Comparison of ENCODE assay signal across 11 mouse cellular contexts in the genomic region with DNA sequence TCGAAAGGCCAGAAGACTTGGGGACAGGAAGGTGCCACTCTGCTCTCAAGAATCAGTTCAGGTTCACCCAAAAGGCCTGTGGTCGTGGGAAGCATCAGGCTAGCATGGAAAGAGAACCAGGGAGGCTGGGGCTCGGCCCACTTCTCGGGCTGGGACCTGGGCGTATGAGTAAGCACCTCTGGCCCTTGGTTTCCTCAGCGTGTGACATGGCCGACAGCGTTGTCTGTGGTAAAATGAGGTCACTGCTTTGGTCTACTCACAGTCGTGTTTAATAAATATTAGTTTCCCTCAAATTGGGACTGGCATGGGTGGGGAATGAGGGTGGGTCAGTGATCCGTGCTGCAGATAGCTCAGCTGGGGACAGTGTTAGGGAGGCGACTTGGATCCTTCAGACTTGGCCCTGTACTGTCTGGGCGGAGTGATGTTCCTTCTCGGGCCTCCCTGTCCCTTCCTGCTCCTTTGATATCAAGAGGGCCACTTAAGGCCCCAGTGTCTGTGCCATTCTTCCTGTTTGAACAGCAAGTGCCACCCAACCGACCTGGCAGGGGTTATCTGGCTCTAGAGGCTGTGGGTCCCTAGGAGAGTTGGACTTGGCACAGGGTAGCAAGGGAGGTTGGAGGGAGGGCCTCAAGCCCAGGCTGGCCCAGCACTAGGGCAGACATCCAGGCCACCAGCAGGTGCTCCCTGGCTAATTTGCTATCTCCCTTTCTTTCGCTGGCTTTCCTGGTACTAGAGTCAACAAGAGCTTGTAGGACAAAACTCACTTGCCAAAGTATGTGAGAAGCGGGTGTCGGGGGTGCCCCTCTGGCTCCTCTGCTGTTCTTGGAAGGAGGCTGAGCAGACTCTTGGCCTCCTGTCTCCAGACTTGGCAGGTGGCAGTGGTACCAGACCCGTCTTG. TPM values are rescaled to one million over a fixed set of nuclear protein-coding genes. Genes with fewer than 3 reads are reported as not detected.
DNase-seq lines count a peak whose midpoint lies in the region; ATAC-seq and TF ChIP-seq lines count a peak whose summit lies in the region.
"Had no signal": no experiment of that assay in that cellular context is flagged by ENCODE, and none has a peak within 500 bp of the region (broad histone marks: within the 10 kb centered on the region; RNA-seq: fewer than 3 reads in every experiment).

No protein-coding gene starts in this region.

- intact Hi-C loops in gastrocnemius, adult 2 months (cut with DNase I): loop anchor here (10.0 kb wide), 1 partner anchor 203 kb away; the partner anchor contains the start of gene Rara
- intact Hi-C loops in gastrocnemius, postnatal 36 days (cut with DNase I): loop anchor here (5.0 to 10.0 kb wide), 4 partner anchors 86 to 463 kb away; partner anchors contain the start of genes Gsdma, Igfbp4 and Rara

- ATAC-seq in liver, embryonic 11.5 days (replicated peaks; ENCODE audit: low FRiP score): no peak
- ATAC-seq in liver, postnatal 0 days: no peak
- no peak for ATAC-seq in limb, embryonic 15.5 days (ENCODE audit: insufficient number of reproducible peaks, low FRiP score, low TSS enrichment, low read depth)
- ATAC-seq in stomach, embryonic 16.5 days (ENCODE audit: insufficient read depth, low FRiP score): no peak
- no peak for ATAC-seq in megakaryocyte, adult 5-6 weeks (ENCODE audit: poor library complexity, severe bottlenecking)

- H3K9ac ChIP-seq in liver, embryonic 11.5 days (ENCODE audit: low read depth, low read length): no peak overlapping the region
- H3K9ac ChIP-seq in liver, postnatal 0 days (replicated peaks): no peak overlapping the region
- no peak overlapping the region for H3K9ac ChIP-seq in limb, embryonic 15.5 days
- H3K9ac ChIP-seq in stomach, embryonic 16.5 days (ENCODE audit: low read length): no peak overlapping the region
- H3K9ac ChIP-seq: hindbrain, embryonic 15.5 days had no signal

- no peak for TF ChIP-seq EP300 in liver, postnatal 0 days (IDR thresholded peaks at IDR 0.05; ENCODE audit: low read depth)

- no peaks in the 10 kb centered on the region for H3K36me3 ChIP-seq in liver, embryonic 11.5 days (ENCODE audit: control insufficient read depth, insufficient read depth, low read length)
- H3K36me3 ChIP-seq in liver, postnatal 0 days (replicated peaks; ENCODE audit: insufficient read depth, low read length): no peaks in the 10 kb centered on the region
- H3K36me3 ChIP-seq in limb, embryonic 15.5 days: no peaks in the 10 kb centered on the region
- no peaks in the 10 kb centered on the region for H3K36me3 ChIP-seq in stomach, embryonic 16.5 days (ENCODE audit: control insufficient read depth, insufficient read depth, low read length)
- H3K36me3 ChIP-seq: hindbrain, embryonic 15.5 days had no signal

- H3K4me3 ChIP-seq in gastrocnemius, adult 2 months: no peak overlapping the region
- no peak overlapping the region for H3K4me3 ChIP-seq in liver, embryonic 11.5 days (ENCODE audit: low read depth, low read length)
- H3K4me3 ChIP-seq in liver, postnatal 0 days (ENCODE audit: low read depth, low read length): no peak overlapping the region
- no peak overlapping the region for H3K4me3 ChIP-seq in limb, embryonic 15.5 days
- no peak overlapping the region for H3K4me3 ChIP-seq in stomach, embryonic 16.5 days (replicated peaks; ENCODE audit: low read length)
- H3K4me3 ChIP-seq: hindbrain, embryonic 15.5 days had no signal

- TF ChIP-seq CTCF in gastrocnemius, adult 2 months (IDR thresholded peaks at IDR 0.05): no peak
- TF ChIP-seq CTCF in liver, postnatal 0 days (IDR thresholded peaks at IDR 0.05; ENCODE audit: low read depth): no peak

- H3K9me3 ChIP-seq in liver, embryonic 11.5 days (ENCODE audit: control insufficient read depth, low read length): no peaks in the 10 kb centered on the region
- no peaks in the 10 kb centered on the region for H3K9me3 ChIP-seq in liver, postnatal 0 days (ENCODE audit: low read length)
- H3K9me3 ChIP-seq in limb, embryonic 15.5 days: no peaks in the 10 kb centered on the region
- no peaks in the 10 kb centered on the region for H3K9me3 ChIP-seq in stomach, embryonic 16.5 days (replicated peaks; ENCODE audit: control insufficient read depth, low read length)
- H3K9me3 ChIP-seq: hindbrain, embryonic 15.5 days had no signal

- H3K27me3 ChIP-seq in liver, embryonic 11.5 days (replicated peaks; ENCODE audit: control insufficient read depth, insufficient read depth, low read length): peaks cover 10% of the 10 kb centered on the region
- no peaks in the 10 kb centered on the region for H3K27me3 ChIP-seq in liver, postnatal 0 days (ENCODE audit: insufficient read depth, low read length)
- H3K27me3 ChIP-seq in limb, embryonic 15.5 days: no peaks in the 10 kb centered on the region
- no peaks in the 10 kb centered on the region for H3K27me3 ChIP-seq in stomach, embryonic 16.5 days (ENCODE audit: control insufficient read depth, insufficient read depth, low read length)
- H3K27me3 ChIP-seq: hindbrain, embryonic 15.5 days had no signal

- peak overlapping the region; percentile 3; the same call in 1 of the 2 replicates for H3K4me2 ChIP-seq in liver, embryonic 11.5 days
- no peak overlapping the region for H3K4me2 ChIP-seq in liver, postnatal 0 days (ENCODE audit: low read depth, low read length)
- no peak overlapping the region for H3K4me2 ChIP-seq in limb, embryonic 15.5 days
- H3K4me2 ChIP-seq in stomach, embryonic 16.5 days (ENCODE audit: low read depth, low read length): no peak overlapping the region
- H3K4me2 ChIP-seq: hindbrain, embryonic 15.5 days had no signal

- WGBS in liver, embryonic 11.5 days: 61% methylated on average over 18 of the region's 18 CpGs
- WGBS in liver, postnatal 0 days (ENCODE audit: insufficient replicate concordance): 57% methylated on average over 18 of the region's 18 CpGs
- WGBS in limb, embryonic 15.5 days: 73% methylated on average over 18 of the region's 18 CpGs
- WGBS in stomach, embryonic 16.5 days: 76% methylated on average over 18 of the region's 18 CpGs

- DNase-seq in gastrocnemius, adult 2 months: peak; percentile 73
- DNase-seq in gastrocnemius, postnatal 36 days: no peak
- DNase-seq in liver, embryonic 11.5 days (ENCODE audit: low spot score): no peak
- DNase-seq in liver, postnatal 0 days: no peak
- DNase-seq in testis, postnatal 14 days (ENCODE audit: low spot score): no peak
- DNase-seq: adrenal gland, postnatal 14 days had no signal

- H3K4me1 ChIP-seq in liver, embryonic 11.5 days (replicated peaks; ENCODE audit: control insufficient read depth, insufficient read depth, low read length): peaks cover 26% of the 10 kb centered on the region
- peaks cover 4% of the 10 kb centered on the region for H3K4me1 ChIP-seq in liver, postnatal 0 days (ENCODE audit: insufficient read depth)
- peaks cover 68% of the 10 kb centered on the region for H3K4me1 ChIP-seq in limb, embryonic 15.5 days
- peaks cover 33% of the 10 kb centered on the region for H3K4me1 ChIP-seq in stomach, embryonic 16.5 days (ENCODE audit: control insufficient read depth, insufficient read depth, low read length)

- H3K27ac ChIP-seq in gastrocnemius, adult 2 months: peak overlapping the region; percentile 71
- H3K27ac ChIP-seq in liver, embryonic 11.5 days (ENCODE audit: low read depth, low read length): 0 out of 2 replicates have a peak overlapping the region, but pooled peaks have one; percentile 3
- H3K27ac ChIP-seq in liver, postnatal 0 days (ENCODE audit: low read depth): no peak overlapping the region
- peak overlapping the region; percentile 73 for H3K27ac ChIP-seq in limb, embryonic 15.5 days
- H3K27ac ChIP-seq in stomach, embryonic 16.5 days (ENCODE audit: low read length): peak overlapping the region; percentile 75
- H3K27ac ChIP-seq: hindbrain, embryonic 15.5 days had no signal

RNA-seq across cellular contexts. Expression of gene Ccr7, which starts 26.8 kb away (rescaled TPM):
- total RNA-seq in gastrocnemius, adult 2 months (2021): not detected
- not detected for total RNA-seq in gastrocnemius, postnatal 36 days (2021)
- polyA plus RNA-seq in liver, embryonic 11.5 days (2014; fragmentation: Nextera tagmentation; extraction: Ambion mirVana): 0.36 and 0.58 TPM in 2 replicates
- 1.5 and 1.6 TPM in 2 replicates for polyA plus RNA-seq in liver, postnatal 0 days (2015; fragmentation: Nextera tagmentation; extraction: Ambion mirVana)
- polyA plus RNA-seq in limb, embryonic 15.5 days (2015; fragmentation: Nextera tagmentation; extraction: Ambion mirVana): 0.38 and 0.48 TPM in 2 replicates
- polyA plus RNA-seq in stomach, embryonic 16.5 days (2015; fragmentation: Nextera tagmentation; extraction: Ambion mirVana): 0.19 TPM in 2 replicates
- 0.39 and 0.45 TPM in 2 replicates for total RNA-seq in megakaryocyte, adult 5-6 weeks (2015)
- total RNA-seq in megakaryocyte, adult 5-6 weeks (2017): 0.18 TPM in 1 of 2 replicates, not detected in the other
- total RNA-seq: left cerebral cortex, postnatal 14 days had no signal

RNA-seq across cellular contexts. Expression of gene Tns4, which starts 38.9 kb away (rescaled TPM):
- under 1 TPM in 1 of 2 experiments, not detected in 1; 0.22 TPM for total RNA-seq in gastrocnemius, adult 2 months (2021)
- not detected for total RNA-seq in gastrocnemius, postnatal 36 days (2021)
- polyA plus RNA-seq in liver, embryonic 11.5 days (2014; fragmentation: Nextera tagmentation; extraction: Ambion mirVana): 0.21 TPM in 1 of 2 replicates, not detected in the other
- polyA plus RNA-seq in liver, postnatal 0 days (2015; fragmentation: Nextera tagmentation; extraction: Ambion mirVana): 0.25 and 0.31 TPM in 2 replicates
- 1.9 and 2.1 TPM in 2 replicates for polyA plus RNA-seq in limb, embryonic 15.5 days (2015; fragmentation: Nextera tagmentation; extraction: Ambion mirVana)
- 1.8 and 2.4 TPM in 2 replicates for polyA plus RNA-seq in stomach, embryonic 16.5 days (2015; fragmentation: Nextera tagmentation; extraction: Ambion mirVana)
- total RNA-seq in megakaryocyte, adult 5-6 weeks (2015): 7.4 and 8.6 TPM in 2 replicates
- 4.1 and 4.6 TPM in 2 replicates for total RNA-seq in megakaryocyte, adult 5-6 weeks (2017)
